Mouse (Mus musculus): ENCODE measurements around the gene Rbfox1. TPM values are rescaled to one million over a fixed set of nuclear protein-coding genes. Genes with fewer than 3 reads are reported as not detected.

Gene Rbfox1
- polyA plus RNA-seq, 1 experiment, result 0.14 TPM

DNA sequence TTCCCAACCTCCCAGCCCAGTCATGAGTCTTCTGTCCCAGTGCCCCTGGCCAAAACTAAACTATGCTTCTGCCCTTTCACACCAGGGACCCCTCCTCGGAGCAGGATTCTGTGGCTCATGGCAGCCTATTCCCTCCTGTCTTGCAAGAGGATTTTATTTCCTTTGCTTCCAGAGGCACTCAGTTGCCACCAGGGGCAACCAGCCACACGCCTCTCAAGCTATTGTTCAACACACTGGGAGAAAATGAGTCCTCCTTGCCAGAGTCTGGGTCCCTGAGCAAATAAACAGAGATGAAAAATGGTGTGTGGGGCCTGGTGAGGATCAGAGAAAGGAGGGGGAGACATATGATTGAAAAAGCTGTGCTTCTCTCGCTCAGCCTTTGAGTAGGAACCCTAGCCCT is 327.8 kb downstream of the Rbfox1 start:
- DNase-seq (ENCODE audit: low spot score), result no peak

DNA sequence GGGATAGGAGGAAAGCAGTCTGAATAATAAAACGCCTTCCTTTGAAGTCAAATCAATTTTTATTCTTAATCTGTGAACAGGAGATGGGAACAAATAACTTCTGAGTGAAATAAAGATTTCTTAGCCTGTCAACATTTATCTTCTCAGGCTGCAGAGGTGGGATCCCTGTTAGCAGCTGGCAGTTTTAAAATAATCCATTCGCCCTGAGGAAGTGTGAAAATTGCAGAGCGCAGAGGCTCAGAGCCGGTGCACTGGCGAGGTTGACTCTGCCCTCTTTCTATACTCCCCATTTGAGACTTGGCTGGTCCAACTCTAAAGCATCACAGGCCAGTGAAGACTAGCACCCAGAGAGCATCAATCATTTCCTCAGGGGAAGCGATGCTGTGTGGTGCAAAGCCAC is 342.3 kb downstream of the Rbfox1 start:
- DNase-seq (ENCODE audit: low spot score), result no peak

DNA sequence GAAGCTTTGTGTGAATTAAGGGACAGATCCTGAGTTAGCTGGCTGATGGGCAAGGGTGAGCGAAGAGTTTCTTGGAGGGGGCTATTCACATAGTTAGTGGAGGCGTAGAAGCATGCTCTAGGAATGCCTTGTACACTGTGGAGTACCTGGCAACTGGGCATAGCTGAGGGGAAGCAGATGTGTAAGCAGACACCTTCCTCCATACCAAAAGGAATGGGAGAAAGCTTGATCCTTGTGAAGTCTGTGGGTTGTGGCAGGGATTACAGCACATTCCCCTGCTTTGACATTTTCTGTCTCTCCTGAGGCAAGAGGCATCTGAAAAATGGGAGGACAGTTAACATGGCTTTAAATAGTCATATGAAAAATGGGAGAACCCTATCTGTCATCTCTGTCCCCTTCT is 347.8 kb downstream of the Rbfox1 start:
- no peak for DNase-seq (ENCODE audit: low spot score)

DNA sequence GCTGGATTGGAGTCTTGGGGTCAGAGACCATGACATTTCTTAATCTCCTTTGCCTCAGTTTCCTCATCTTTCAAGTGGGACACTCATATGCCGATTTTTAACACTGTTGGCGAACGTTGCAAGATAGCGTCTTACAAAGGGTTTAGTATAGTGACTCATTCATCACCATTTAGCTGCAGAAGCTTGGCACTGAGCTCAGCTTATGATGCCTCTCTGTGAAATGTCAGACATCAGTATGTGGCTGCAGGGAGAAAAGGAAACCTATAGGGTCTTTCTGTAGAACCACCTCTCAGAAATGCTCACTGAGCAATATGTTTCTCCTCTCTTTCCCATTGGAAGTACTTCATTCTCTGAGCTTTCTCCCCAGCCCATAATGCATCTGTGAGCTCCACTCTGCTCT is 356.2 kb downstream of the Rbfox1 start:
- no peak for DNase-seq (ENCODE audit: low spot score)

GRCm38 (mm10) chr16:6242468-6242867 is 357.3 kb downstream of the Rbfox1 start:
- DNase-seq (ENCODE audit: low spot score), result no peak

DNA sequence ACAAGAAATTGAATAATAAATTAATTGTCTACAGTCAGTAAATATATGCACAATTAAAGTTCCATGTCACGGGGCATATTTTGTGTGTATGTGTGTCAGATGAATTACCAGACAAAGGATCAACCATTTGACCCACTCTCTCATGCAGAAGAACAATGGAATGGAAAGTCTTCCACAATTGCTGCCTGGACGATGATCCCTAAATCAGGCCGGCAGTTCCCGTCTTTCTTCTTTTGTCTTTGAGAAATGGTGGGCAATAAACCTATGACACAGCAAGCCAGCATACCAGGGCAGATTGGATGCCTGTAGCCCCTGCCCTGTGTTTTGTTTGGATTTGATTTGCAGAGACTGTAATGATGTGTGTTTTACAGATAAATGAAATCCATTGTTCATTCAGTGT is 362.4 kb downstream of the Rbfox1 start:
- DNase-seq (ENCODE audit: low spot score), result no peak

DNA sequence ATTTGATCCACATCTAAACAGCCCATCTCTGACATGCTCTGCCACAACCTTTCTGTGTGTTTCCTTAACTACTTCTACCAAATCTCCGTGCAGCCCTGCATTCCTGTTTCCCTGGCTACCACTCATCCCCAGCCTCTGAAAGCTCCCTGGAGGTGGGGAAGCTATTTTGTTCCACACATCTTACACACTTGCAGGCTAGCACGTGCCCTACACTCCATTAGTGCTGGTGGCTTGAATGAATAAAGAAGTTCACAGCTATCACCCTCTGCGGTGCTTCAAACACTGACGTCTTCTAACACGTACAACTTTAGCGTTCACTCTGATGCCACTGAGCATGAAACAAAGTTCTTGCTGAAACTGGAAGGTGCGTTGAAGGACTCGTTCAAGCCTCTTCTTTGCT is 379.4 kb downstream of the Rbfox1 start:
- DNase-seq (ENCODE audit: low spot score), result no peak

DNA sequence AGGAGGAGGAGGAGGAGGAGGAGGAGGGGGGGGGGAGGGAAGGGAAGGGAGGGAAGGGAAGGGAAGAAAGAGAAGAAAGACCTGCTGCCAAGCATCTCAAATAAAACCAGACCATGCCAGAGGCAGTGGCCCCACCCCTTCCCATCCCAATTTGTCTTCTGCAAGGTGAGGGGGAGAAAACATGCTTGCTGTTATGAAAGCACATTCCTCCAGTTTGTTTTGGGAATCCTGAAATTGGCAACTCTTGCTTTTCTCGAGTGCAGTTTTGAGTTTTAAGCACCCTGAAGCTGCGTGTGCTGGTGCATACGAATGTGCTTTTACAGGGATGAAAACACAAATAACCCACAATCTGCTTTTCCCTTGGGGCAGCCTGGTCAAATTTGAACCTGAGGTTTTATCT is 380.5 kb downstream of the Rbfox1 start:
- no peak for DNase-seq (ENCODE audit: low spot score)

GRCm38 (mm10) chr16:6271596-6272370 is 386.6 kb downstream of the Rbfox1 start:
- DNase-seq (ENCODE audit: low spot score), result no peak

DNA sequence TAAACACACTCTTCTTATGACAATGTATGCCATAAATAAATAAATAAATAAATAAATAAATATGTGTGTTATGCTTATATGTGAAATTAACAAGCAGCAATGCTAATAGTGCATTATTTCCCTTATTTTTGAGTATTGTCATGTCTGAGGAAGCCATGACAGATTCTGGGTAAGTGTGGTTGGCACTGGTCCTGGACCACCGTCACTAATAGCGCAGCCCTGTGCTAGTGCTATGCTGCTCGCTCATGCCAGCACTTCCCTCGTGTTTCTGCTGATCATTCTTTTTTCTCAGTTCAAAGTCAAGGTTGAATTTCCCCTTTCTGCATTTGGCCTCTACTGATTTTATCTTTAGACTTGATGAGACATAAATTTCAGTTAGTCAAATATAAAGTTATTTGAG is 398.3 kb downstream of the Rbfox1 start:
- no peak for DNase-seq (ENCODE audit: low spot score)

DNA sequence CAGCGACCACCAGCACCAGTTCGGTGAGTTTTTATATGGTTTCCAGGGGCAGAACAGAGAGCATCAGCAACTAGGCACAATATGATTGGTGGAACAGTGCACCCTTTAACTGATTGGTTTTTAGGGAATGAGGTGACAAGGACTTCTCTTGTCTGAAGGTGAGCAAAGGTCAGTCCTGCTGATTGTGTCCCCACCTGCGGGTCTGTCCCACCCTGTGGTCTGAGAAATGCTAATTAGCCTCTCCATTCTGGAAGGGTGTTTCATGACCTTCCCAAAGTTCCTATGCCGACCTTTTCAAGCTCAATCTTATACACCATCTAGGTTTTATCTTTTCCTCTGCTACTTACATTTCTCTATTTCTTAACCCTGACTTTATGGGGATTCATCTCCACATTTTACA is 399.2 kb downstream of the Rbfox1 start:
- no peak for DNase-seq (ENCODE audit: low spot score)

DNA sequence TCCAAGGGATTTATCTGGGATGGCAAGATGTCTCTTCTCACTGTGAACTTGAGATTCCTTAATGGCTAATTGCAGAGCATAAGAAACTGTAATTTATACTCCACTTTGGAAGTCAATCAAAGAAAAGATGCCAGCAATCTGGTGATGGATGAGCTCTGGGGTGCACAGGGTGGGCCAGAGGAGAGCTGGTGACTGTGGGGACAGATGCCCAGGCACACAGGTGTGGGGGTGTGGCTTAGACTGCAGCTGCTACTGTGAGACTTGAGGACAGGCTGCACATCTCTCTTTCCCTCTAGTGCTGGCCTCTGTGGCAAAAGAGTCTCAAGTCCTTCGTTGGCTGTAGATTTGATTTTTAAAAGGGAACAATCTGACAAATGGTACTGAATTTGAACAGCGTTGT is 402.5 kb downstream of the Rbfox1 start:
- DNase-seq (ENCODE audit: low spot score), result no peak

GRCm38 (mm10) chr16:6300112-6300511 is 415.0 kb downstream of the Rbfox1 start:
- no peak for DNase-seq (ENCODE audit: low spot score)

- DNase-seq (ENCODE audit: low spot score), result no peak
These were observed 417.9 kb downstream of the Rbfox1 start for GRCm38 (mm10) chr16:6303082-6303481.

DNA sequence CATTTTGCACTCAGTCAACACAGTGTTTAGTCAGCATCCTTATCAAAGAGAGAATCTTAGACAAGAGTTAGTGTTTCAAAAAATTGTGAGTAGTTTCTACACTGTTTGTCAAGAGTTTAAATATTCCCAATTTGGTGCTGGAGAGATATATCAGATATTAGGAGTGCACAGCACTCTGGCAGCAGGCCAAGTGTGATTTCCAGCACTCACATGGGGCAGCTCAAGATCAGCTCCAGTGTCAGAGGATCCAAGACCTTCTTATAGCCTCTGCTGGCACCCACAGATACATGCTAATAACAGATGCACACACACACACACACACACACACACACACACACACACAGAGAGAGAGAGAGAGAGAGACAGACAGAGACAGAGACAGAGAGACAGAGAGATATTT is 424.8 kb downstream of the Rbfox1 start:
- DNase-seq (ENCODE audit: low spot score), result no peak

DNA sequence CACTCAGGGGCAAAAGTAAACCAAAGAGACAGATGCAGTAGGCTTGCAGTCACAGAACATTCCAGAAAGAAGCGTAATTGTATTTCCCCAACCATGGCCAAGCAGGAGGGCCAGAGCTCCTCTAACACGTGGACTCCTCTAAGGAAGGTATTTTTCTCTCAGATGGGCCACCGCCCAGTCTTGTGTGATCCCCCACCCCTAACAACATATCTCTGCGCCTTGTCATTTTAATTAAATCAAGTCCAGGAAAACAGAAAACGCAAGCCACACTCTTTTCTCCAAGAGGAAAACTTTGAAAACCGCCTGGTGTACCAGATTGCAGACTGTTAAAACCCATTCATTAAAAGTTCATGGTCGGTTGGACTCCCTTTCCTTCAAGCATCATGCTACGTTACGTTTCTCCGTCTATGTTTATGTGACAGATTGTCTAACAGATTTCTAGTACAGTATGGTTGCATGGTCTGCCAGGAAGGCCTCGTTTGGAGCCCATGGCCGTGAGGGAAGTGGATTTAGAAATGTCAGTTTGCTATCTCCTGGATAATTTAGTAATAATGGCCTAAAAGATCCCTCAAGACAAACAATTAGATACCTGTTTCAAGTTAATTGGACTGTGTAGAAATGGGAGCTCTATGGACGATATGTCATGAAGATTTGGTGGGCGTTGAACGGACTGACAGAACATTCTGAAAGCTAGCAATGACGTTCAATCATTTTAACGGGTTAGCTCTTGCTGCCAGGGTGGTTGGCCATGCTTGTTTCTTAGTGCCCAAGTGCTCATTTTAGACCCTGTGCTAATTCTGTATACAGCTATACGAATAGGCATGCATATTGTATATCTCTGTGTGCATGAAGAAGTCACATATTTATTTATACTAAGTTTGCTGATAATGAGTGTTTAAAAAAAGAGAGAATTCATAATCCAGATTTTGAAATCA is 425.9 kb downstream of the Rbfox1 start:
- DNase-seq (ENCODE audit: low spot score), result no peak

DNA sequence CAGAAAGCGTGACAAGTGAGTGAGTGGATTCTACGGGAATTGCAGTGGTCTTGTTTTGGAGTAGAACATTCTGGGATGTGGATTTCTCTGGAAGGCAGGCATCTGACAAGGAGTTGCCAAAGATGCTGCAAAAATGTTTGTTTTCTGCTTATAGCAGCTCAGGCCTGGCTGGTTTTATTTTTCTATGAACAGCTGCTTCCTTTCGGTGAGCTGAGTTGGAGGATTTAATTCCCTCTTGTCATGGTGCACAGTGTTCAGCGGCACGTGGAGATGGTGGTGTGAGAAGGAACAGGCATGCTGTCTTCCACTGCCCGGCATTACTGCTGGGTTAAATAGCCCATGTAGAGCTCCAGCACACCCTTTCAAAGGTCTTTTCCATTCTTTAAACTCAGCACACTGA is 428.5 kb downstream of the Rbfox1 start:
- no peak for DNase-seq (ENCODE audit: low spot score)

DNA sequence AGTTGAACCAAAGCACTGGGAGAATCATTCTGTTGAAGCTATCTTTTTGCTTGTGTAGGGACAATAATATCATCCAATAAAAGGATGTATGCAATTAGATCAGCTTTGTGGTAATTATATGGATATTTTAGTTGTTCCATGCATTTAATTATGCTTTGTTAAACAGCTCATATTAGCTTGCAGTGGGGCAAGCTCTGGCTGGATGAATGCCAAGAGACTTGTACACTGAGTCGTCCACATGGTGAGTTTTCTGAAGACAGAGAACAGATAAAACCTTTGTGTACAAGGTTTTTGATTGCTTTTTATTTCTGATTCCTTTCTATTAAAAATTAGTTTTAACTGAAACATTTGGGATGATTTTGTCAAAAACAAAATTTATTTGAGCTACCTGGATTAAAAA is 439.7 kb downstream of the Rbfox1 start:
- DNase-seq (ENCODE audit: low spot score), result no peak

DNA sequence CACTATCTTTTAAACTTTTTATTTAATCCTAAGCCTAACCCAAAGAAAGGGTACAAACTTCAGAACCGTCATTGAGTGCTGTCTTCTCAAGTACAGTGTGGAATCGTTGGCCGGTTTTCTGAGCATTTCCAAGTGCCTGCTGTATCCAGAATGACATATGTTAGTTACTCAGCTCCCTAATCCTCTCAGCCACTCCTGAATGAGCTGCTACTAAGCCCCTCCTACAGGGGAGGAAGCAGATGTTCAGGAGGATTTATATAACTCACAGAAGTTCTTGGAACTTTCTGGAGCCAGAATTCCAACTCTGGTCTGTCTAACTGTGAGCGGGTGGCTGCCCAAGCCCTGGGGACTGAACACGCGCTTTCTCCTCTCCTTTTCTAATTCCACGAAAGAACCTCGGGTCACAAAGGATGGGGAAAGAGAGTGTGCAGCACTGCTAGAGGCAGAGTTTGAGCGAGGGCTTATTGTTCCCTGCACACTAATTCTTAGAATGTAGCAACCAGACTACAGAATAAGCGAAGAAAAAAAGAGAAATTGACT is 446.3 kb downstream of the Rbfox1 start:
- no peak for DNase-seq (ENCODE audit: low spot score)

DNA sequence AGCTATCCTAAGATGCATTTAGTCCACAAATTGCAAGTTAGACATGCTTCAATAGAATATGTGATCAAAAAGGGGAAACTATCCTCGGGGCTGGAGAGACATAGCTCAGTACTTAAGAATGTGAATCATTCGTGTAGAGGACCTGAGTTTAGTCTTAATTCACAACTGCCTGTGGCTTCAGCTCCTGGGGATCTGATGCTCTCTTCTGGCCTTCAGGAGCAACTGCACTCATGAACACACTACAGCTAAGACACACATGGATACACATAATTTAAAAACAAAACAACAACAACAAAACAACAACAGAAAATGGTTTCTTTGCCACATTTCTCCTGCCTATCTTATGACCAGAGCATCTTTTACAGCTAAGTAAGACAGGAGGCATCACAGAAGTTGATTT is 448.1 kb downstream of the Rbfox1 start:
- no peak for DNase-seq (ENCODE audit: low spot score)

DNA sequence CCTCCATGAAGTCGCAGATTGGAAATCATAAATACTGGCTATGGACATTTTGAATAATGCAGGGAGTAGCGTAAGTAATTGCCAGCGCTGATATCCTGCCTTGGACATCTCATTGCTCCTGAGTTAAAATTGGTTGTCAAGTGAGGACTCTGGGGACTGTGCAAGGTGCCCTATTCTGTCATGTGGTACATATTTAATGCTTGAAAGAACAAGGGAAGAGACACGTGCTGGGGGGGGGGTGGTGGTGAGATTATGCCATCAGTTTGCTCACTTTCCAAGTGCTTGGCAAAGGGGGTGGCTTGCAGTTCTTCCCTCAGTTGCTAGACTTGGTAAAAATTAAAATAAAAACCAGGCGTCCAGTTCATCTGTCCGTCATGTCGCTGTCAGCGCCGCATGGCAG is 462.9 kb downstream of the Rbfox1 start:
- DNase-seq (ENCODE audit: low spot score), result no peak

GRCm38 (mm10) chr16:6348581-6349241 is 463.6 kb downstream of the Rbfox1 start:
- DNase-seq (ENCODE audit: low spot score), result no peak

All from urinary bladder, adult 2 months (tissue).